Mouse (Mus musculus): ENCODE measurements around the gene Smpd3. TPM values are rescaled to one million over a fixed set of nuclear protein-coding genes. Genes with fewer than 3 reads are reported as not detected.
A peak's percentile ranks its signal among the peaks of the same experiment; 100 is the strongest.

Smpd3 gene
- total RNA-seq, 2 experiments from 2014 or later: 74.0 to 80.3 TPM

- DNase-seq (ENCODE audit: low spot score in 2 of 2): no peak
Measured at GRCm38 (mm10) chr8:106234567-106235261, 103.1 kb downstream of the Smpd3 start.

- no peak for DNase-seq (ENCODE audit: low spot score in 2 of 2)
Measured at GRCm38 (mm10) chr8:106232751-106233150, 105.0 kb downstream of the Smpd3 start.

- no peak for DNase-seq (ENCODE audit: low spot score in 2 of 2)
Measured at GRCm38 (mm10) chr8:106231536-106231935, 106.3 kb downstream of the Smpd3 start.

GRCm38 (mm10) chr8:106226589-106226988, 111.2 kb downstream of the Smpd3 start:
- peak in 1 of 2 experiments; percentile 68 for DNase-seq (ENCODE audit: low spot score in 2 of 2)

- DNase-seq (ENCODE audit: low spot score in 2 of 2): no peak
Measured at GRCm38 (mm10) chr8:106219620-106220019, 118.2 kb downstream of the Smpd3 start.

- DNase-seq (ENCODE audit: low spot score in 2 of 2): no peak
Measured at GRCm38 (mm10) chr8:106213959-106214358, 123.8 kb downstream of the Smpd3 start.

GRCm38 (mm10) chr8:106211421-106211820, 126.4 kb downstream of the Smpd3 start:
- DNase-seq (ENCODE audit: low spot score in 2 of 2): no peak

- DNase-seq (ENCODE audit: low spot score in 2 of 2): peak; percentile 96 to 98
Measured at GRCm38 (mm10) chr8:106210821-106211345, 126.9 kb downstream of the Smpd3 start, which contains the start of the genes Slc7a6os and Prmt7. Gene Slc7a6os, minus strand, starts transcription at chr8:106210935. Gene Prmt7, plus strand, starts transcription at chr8:106210936.

GRCm38 (mm10) chr8:106210035-106210731, 127.6 kb downstream of the Smpd3 start:
- DNase-seq (ENCODE audit: low spot score in 2 of 2): peak in 1 of 2 experiments; percentile 50

Other genes with a start within 250 kb of the Smpd3 start
- gene Esrp2, start 201.0 kb downstream of the Smpd3 start, total RNA-seq (2021): under 1 TPM in 1 of 2 experiments, not detected in 1; 0.12 TPM
- gene Pla2g15, start 187.6 kb downstream of the Smpd3 start, total RNA-seq (2021): 10 to 100 TPM; 22.8 to 25.6 TPM
- 10 to 100 TPM; 18.6 to 20.8 TPM for gene Slc7a6, start 169.1 kb downstream of the Smpd3 start, total RNA-seq (2021)
- 10 to 100 TPM; 24.5 to 26.5 TPM for gene Slc7a6os, start 127.1 kb downstream of the Smpd3 start, total RNA-seq (2021)
- gene Prmt7, start 127.1 kb downstream of the Smpd3 start, total RNA-seq (2021): 10 to 100 TPM; 31.2 to 37.2 TPM
- gene Zfp90, start 77.3 kb upstream of the Smpd3 start, total RNA-seq (2021): 10 to 100 TPM; 11.1 to 12.6 TPM
- not detected for gene 6030452D12Rik, start 162.5 kb upstream of the Smpd3 start, total RNA-seq (2021)
- gene Cdh3, start 172.9 kb upstream of the Smpd3 start, total RNA-seq (2021): under 1 TPM in 1 of 2 experiments, not detected in 1; 0.25 TPM
- 10 to 100 TPM; 87.0 to 90.7 TPM for gene Gm10073, start 235.5 kb upstream of the Smpd3 start, total RNA-seq (2021)

Measured in layer of hippocampus, adult 18-20 months (tissue).